Mouse (Mus musculus): ENCODE data around the gene Abca12.

GRCm38 (mm10) chr1:71414810-71415209 is at the start of gene Abca12:
- TF ChIP-seq CTCF (IDR thresholded peaks at IDR 0.05; ENCODE audit: low read depth, low read length) (no peak), POLR2A (IDR thresholded peaks at IDR 0.05; ENCODE audit: borderline replicate concordance, low read depth, low read length) (no peak)

Data from bone marrow macrophage, adult 2 months (primary cell).